Mouse (Mus musculus) lung, embryonic 16.5 days (tissue): ENCODE results near the gene Il4i1. TPM values are rescaled to one million over a fixed set of nuclear protein-coding genes. Genes with fewer than 3 reads are reported as not detected.

ENCODE experiments used
- ATAC-seq: fragments of 200-750 bp; cut with Nextera tagmentation; 2 replicates; pipeline ENCODE4 v1.8.0; 2017; ENCODE audit warnings: low read depth, mild to moderate bottlenecking, moderate library complexity
- H3K27ac ChIP-seq: fragments of 300-500 bp; sonication (generic); 2 replicates; pipeline ENCODE4 v1.5.1; 2014; ENCODE audit warnings: mild to moderate bottlenecking, control low read depth, low read length
- H3K27me3 ChIP-seq: fragments of 300-500 bp; sonication (generic); 2 replicates; pipeline ENCODE4 v1.6.1; 2014; ENCODE audit warnings: low read depth, low read length, mixed read lengths; ENCODE audit not compliant: control insufficient read depth, insufficient read depth
- H3K36me3 ChIP-seq: fragments of 300-500 bp; sonication (generic); 2 replicates; pipeline ENCODE4 v1.6.1; 2014; ENCODE audit warnings: low read length; ENCODE audit not compliant: control insufficient read depth, insufficient read depth
- H3K4me1 ChIP-seq: fragments of 300-500 bp; sonication (generic); replicated peaks from 2 replicates; pipeline ENCODE4 v1.6.1; 2014; ENCODE audit warnings: low read length, mixed read lengths; ENCODE audit not compliant: control insufficient read depth, insufficient read depth
- H3K4me2 ChIP-seq: fragments of 300-500 bp; sonication (generic); 2 replicates; pipeline ENCODE4 v1.6.1; 2014; ENCODE audit warnings: low read depth, low read length, control low read depth
- H3K4me3 ChIP-seq: fragments of 300-500 bp; sonication (generic); 2 replicates; pipeline ENCODE4 v1.5.1; 2014; ENCODE audit warnings: mild to moderate bottlenecking, low read length, control low read depth
- H3K9ac ChIP-seq: fragments of 300-500 bp; sonication (generic); 2 replicates; pipeline ENCODE4 v1.6.1; 2014; ENCODE audit warnings: low read length, control low read depth
- H3K9me3 ChIP-seq: fragments of 300-500 bp; sonication (generic); 2 replicates; pipeline ENCODE4 v1.6.1; 2016; ENCODE audit warnings: low read length; ENCODE audit not compliant: control insufficient read depth
- WGBS: fragments of 180-500 bp; shearing (Covaris S2); extraction: QIAGEN DNeasy Blood & Tissue Kit; methylation state at CpG from one replicate; pipeline ENCODE4 v1.1.7; 2014; 5-methylcytosine and 5-hydroxymethylcytosine counted together
- polyA plus RNA-seq: library from polyadenylated mRNA; unstranded; fragments of >200 nt; fragmentation: Nextera tagmentation; extraction: Ambion mirVana; gene quantifications from 2 replicates; pipeline ENCODE4 v1.2.1, GENCODE M21; 2015

Gene Il4i1
- polyA plus RNA-seq, 1 experiment from 2014 or later, result 1.4 TPM

- peak overlapping the region; percentile 99 for H3K27ac ChIP-seq
- ATAC-seq, result no peak
- peak overlapping the region; percentile 86 for H3K4me3 ChIP-seq
- 71% methylated on average over 8 of the region's 8 CpGs for WGBS
- H3K4me1 ChIP-seq, result peaks cover 35% of the 10 kb centered on the region
- H3K9me3 ChIP-seq, result no peaks in the 10 kb centered on the region
- H3K4me2 ChIP-seq, result peak overlapping the region; percentile 69
- peak overlapping the region; percentile 96 for H3K9ac ChIP-seq
- H3K27me3 ChIP-seq, result no peaks in the 10 kb centered on the region
- H3K36me3 ChIP-seq, result peaks cover 11% of the 10 kb centered on the region
Observed at GRCm38 (mm10) chr7:44850789-44851624, 34.8 kb downstream of the Il4i1 start.

- 88% methylated on average over 12 of the region's 12 CpGs for WGBS
- Histone ChIP-seq H3K9ac (no peak overlapping the region), H3K27me3 (no peaks in the 10 kb centered on the region), H3K4me2 (no peak overlapping the region), H3K4me1 (peaks cover 41% of the 10 kb centered on the region), H3K4me3 (no peak overlapping the region), H3K27ac (no peak overlapping the region), H3K9me3 (no peaks in the 10 kb centered on the region), H3K36me3 (peaks cover 5% of the 10 kb centered on the region)
- no peak for ATAC-seq
Observed at GRCm38 (mm10) chr7:44851625-44852234, 35.5 kb downstream of the Il4i1 start.

- H3K36me3 ChIP-seq, result peaks cover 5% of the 10 kb centered on the region; the same call in 1 of the 2 replicates
- no peaks in the 10 kb centered on the region for H3K9me3 ChIP-seq
- H3K4me2 ChIP-seq, result no peak overlapping the region
- no peaks in the 10 kb centered on the region for H3K27me3 ChIP-seq
- H3K4me3 ChIP-seq, result no peak overlapping the region
- H3K9ac ChIP-seq, result no peak overlapping the region
- H3K4me1 ChIP-seq, result peaks cover 40% of the 10 kb centered on the region
- H3K27ac ChIP-seq, result no peak overlapping the region
- 89% methylated on average over 30 of the region's 36 CpGs for WGBS
- no peak for ATAC-seq
Observed at GRCm38 (mm10) chr7:44852259-44853027, 36.3 kb downstream of the Il4i1 start.

DNA sequence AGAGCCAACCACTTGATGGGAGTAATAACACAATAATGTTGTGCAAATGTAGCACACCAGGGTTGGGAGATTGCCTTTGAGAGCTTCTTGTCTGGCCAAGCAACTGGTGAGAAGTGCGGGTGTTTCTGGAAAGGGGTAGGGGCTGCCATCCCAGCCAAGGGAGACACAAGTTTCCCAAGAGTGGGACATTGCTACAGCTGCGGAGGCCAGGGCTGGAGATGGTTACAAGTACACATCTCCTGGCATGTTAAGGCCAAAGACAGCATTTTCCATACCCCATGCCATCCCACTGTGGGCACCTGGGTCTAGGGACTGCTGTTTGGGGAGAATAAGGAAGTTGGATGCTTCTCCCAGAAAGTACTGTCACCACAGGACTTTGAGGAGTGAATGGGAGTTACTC, 36.9 kb downstream of the Il4i1 start:
- WGBS, result 85% methylated on average over 2 of the region's 2 CpGs
- Histone ChIP-seq H3K9ac (no peak overlapping the region; the same call in 1 of the 2 replicates), H3K27ac (no peak overlapping the region), H3K36me3 (peaks cover 5% of the 10 kb centered on the region; the same call in 1 of the 2 replicates), H3K4me3 (no peak overlapping the region), H3K4me1 (peaks cover 38% of the 10 kb centered on the region), H3K4me2 (no peak overlapping the region), H3K27me3 (no peaks in the 10 kb centered on the region), H3K9me3 (no peaks in the 10 kb centered on the region)
- no peak for ATAC-seq

GRCm38 (mm10) chr7:44853596-44854355, 37.6 kb downstream of the Il4i1 start:
- Histone ChIP-seq H3K4me2 (peak overlapping the region; percentile 87), H3K4me3 (peak overlapping the region; percentile 59), H3K9me3 (no peaks in the 10 kb centered on the region), H3K27ac (peak overlapping the region; percentile 98), H3K9ac (peak overlapping the region; percentile 74), H3K36me3 (peaks cover 5% of the 10 kb centered on the region; the same call in 1 of the 2 replicates), H3K27me3 (no peaks in the 10 kb centered on the region), H3K4me1 (peaks cover 42% of the 10 kb centered on the region)
- 20% methylated on average over 26 of the region's 26 CpGs for WGBS
- no peak for ATAC-seq

- Histone ChIP-seq H3K4me2 (peak overlapping the region; percentile 87), H3K27me3 (no peaks in the 10 kb centered on the region), H3K27ac (peak overlapping the region; percentile 98), H3K9me3 (no peaks in the 10 kb centered on the region), H3K9ac (peak overlapping the region; percentile 74), H3K36me3 (peaks cover 5% of the 10 kb centered on the region; the same call in 1 of the 2 replicates), H3K4me3 (peak overlapping the region; percentile 59), H3K4me1 (peaks cover 42% of the 10 kb centered on the region)
- ATAC-seq, result peak; percentile 62
- WGBS, result under 1% methylated on average over 45 of the region's 45 CpGs
Observed at GRCm38 (mm10) chr7:44854356-44855031, 38.3 kb downstream of the Il4i1 start.

DNA sequence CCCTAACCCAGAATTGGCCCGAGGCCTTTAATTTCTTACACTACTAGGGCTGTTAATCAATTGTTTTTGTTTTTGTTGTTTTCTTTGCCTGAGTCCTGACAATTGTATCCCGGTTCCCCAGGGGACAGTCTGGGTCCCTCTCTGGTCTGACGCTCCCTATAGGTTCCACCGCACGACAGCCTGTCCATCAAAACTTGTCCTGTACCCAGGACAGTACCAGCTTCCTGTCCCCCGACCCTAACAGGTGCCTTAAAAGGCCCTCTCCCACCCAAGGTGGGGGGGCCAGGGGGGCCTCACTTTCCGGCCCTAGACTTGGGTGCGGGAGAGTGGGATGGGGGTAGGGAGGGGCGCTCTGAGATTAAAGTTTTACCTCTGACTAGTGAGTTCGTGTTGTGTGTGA, 38.8 kb downstream of the Il4i1 start:
- ATAC-seq, result peak; percentile 0; the same call in 1 of the 2 replicates
- Histone ChIP-seq H3K4me2 (peak overlapping the region; percentile 87), H3K27me3 (no peaks in the 10 kb centered on the region), H3K4me3 (peak overlapping the region; percentile 59), H3K36me3 (peaks cover 5% of the 10 kb centered on the region; the same call in 1 of the 2 replicates), H3K27ac (peak overlapping the region; percentile 98), H3K9ac (peak overlapping the region; percentile 74), H3K9me3 (no peaks in the 10 kb centered on the region), H3K4me1 (peaks cover 42% of the 10 kb centered on the region)
- WGBS, result 44% methylated on average over 10 of the region's 10 CpGs

DNA sequence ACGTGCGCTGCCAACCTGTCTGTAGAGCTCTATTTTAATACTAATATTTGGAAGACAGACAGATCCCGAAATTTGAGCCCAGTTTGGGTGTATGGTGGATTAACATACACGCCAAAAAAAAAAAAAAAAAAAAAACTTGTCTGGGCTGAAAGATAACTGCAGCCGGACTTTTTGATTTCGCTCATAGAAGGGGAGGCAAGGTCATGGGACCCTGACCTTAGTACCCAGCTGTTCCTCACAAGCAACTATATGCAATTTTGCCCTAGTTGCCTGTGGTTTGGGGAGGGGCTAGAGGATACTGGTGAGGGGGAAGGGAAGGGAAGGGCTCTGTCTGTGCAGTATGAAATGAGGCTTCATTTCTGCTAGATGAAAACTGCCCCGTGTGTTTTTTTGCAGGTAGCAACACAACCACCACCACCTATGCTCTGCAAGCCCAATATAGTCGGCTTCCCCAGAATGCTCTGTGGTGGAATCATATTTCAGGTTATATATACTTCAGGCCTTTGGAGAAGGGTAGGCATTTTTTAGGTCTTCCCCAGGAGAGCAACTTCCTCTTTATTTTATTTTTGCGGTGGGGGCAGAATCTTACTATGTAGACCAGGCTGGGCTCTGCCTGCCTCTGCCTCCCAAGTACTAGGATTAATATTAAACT, 40.2 kb downstream of the Il4i1 start:
- H3K27ac ChIP-seq, result peak overlapping the region; percentile 85
- peak overlapping the region; percentile 76 for H3K4me2 ChIP-seq
- H3K4me3 ChIP-seq, result peak overlapping the region; percentile 65
- no peaks in the 10 kb centered on the region for H3K9me3 ChIP-seq
- H3K4me1 ChIP-seq, result peaks cover 39% of the 10 kb centered on the region
- peaks cover 5% of the 10 kb centered on the region; the same call in 1 of the 2 replicates for H3K36me3 ChIP-seq
- H3K9ac ChIP-seq, result peak overlapping the region; percentile 76
- no peaks in the 10 kb centered on the region for H3K27me3 ChIP-seq
- ATAC-seq, result no peak
- WGBS, result 59% methylated on average over 9 of the region's 9 CpGs
